13 mouse cellular contexts compared by ENCODE assay signal in the genomic region with DNA sequence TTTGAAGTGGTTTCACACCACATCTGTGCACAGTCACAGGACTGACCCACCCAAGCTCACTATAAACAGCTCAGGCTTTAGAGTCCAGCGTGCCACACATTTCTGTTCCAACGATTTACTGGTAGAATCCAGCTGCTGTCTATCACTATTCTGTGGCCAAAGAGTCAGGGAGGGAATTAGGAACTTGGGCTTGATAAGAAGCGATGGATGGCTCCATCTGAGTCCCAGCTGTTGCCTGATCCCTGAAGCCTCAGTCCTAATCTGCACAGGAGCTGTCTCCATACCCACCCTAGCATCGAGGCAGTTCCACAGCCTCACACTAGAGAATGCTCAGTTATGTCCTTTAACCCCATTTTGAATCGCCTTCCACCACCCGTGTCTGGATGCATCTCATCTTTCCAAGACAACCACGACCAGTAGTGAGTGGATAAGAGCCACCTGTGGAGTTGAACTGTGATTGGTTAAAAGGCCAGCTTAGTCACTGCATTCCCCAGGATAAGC.
DNase-seq lines count a peak whose midpoint lies in the region; ATAC-seq lines count a peak whose summit lies in the region.
"Had no signal": no experiment of that assay in that cellular context is flagged by ENCODE, and none has a peak within 500 bp of the region (broad histone marks: within the 10 kb centered on the region; RNA-seq: fewer than 3 reads in every experiment).

No protein-coding gene starts in this region.

- no peak overlapping the region for H3K27ac ChIP-seq in heart, embryonic 12.5 days (ENCODE audit: poor library complexity, severe bottlenecking)
- H3K27ac ChIP-seq in forebrain, embryonic 12.5 days = no peak overlapping the region
- H3K27ac ChIP-seq in forebrain, embryonic 10.5 days = no peak overlapping the region
- H3K27ac ChIP-seq: hindbrain, postnatal 0 days; midbrain, embryonic 12.5 days had no signal

- DNase-seq in heart, adult 18-20 months = peak; percentile 59 to 79
- peak; percentile 31 for DNase-seq in urinary bladder, postnatal 14 days (ENCODE audit: low spot score)
- DNase-seq in urinary bladder, adult 2 months (ENCODE audit: low spot score) = no peak
- DNase-seq in lung, postnatal 10 days = peak; percentile 49
- no peak for DNase-seq in spleen, adult 12 weeks (ENCODE audit: low spot score)
- DNase-seq in forebrain, embryonic 10.5 days (ENCODE audit: extremely low spot score, low spot score) = no peak
- DNase-seq: adrenal gland, postnatal 25 days; cerebellum, postnatal 36 days; gastrocnemius, postnatal 36 days had no signal

- no peaks in the 10 kb centered on the region for H3K27me3 ChIP-seq in heart, embryonic 12.5 days (replicated peaks)
- H3K27me3 ChIP-seq in forebrain, embryonic 12.5 days = no peaks in the 10 kb centered on the region
- H3K27me3 ChIP-seq in forebrain, embryonic 10.5 days (ENCODE audit: poor library complexity, severe bottlenecking) = no peaks in the 10 kb centered on the region
- H3K27me3 ChIP-seq: midbrain, embryonic 12.5 days had no signal

- no peaks in the 10 kb centered on the region for H3K4me1 ChIP-seq in heart, embryonic 12.5 days (replicated peaks)
- no peaks in the 10 kb centered on the region for H3K4me1 ChIP-seq in forebrain, embryonic 12.5 days
- no peaks in the 10 kb centered on the region for H3K4me1 ChIP-seq in forebrain, embryonic 10.5 days
- H3K4me1 ChIP-seq: midbrain, embryonic 12.5 days had no signal

- no peak overlapping the region for H3K9ac ChIP-seq in heart, embryonic 12.5 days
- H3K9ac ChIP-seq in forebrain, embryonic 12.5 days = no peak overlapping the region
- H3K9ac ChIP-seq: midbrain, embryonic 12.5 days had no signal

- WGBS in heart, embryonic 12.5 days = 38% methylated on average over 7 of the region's 7 CpGs
- WGBS in forebrain, embryonic 12.5 days = 74% methylated on average over 7 of the region's 7 CpGs
- WGBS in forebrain, embryonic 10.5 days = 81% methylated on average over 7 of the region's 7 CpGs

- H3K4me3 ChIP-seq in heart, embryonic 12.5 days = no peak overlapping the region
- no peak overlapping the region for H3K4me3 ChIP-seq in forebrain, embryonic 12.5 days (replicated peaks)
- H3K4me3 ChIP-seq in forebrain, embryonic 10.5 days = no peak overlapping the region
- H3K4me3 ChIP-seq: midbrain, embryonic 12.5 days had no signal

- H3K9me3 ChIP-seq in heart, embryonic 12.5 days (replicated peaks) = no peaks in the 10 kb centered on the region
- no peaks in the 10 kb centered on the region for H3K9me3 ChIP-seq in forebrain, embryonic 12.5 days
- no peaks in the 10 kb centered on the region for H3K9me3 ChIP-seq in forebrain, embryonic 10.5 days
- H3K9me3 ChIP-seq: midbrain, embryonic 12.5 days had no signal

- no peaks in the 10 kb centered on the region for H3K36me3 ChIP-seq in heart, embryonic 12.5 days
- H3K36me3 ChIP-seq in forebrain, embryonic 12.5 days (replicated peaks) = no peaks in the 10 kb centered on the region
- H3K36me3 ChIP-seq in forebrain, embryonic 10.5 days (replicated peaks) = no peaks in the 10 kb centered on the region
- H3K36me3 ChIP-seq: midbrain, embryonic 12.5 days had no signal

- H3K4me2 ChIP-seq in heart, embryonic 12.5 days = no peak overlapping the region
- H3K4me2 ChIP-seq in forebrain, embryonic 12.5 days = no peak overlapping the region
- H3K4me2 ChIP-seq: midbrain, embryonic 12.5 days had no signal

- ATAC-seq in heart, embryonic 12.5 days (ENCODE audit: insufficient number of reproducible peaks, low FRiP score) = no peak; the same call in 1 of the 2 replicates
- no peak for ATAC-seq in forebrain, embryonic 12.5 days (ENCODE audit: low FRiP score)
- ATAC-seq: hindbrain, postnatal 0 days had no signal

Comparison
In these comparisons a context has a peak if more than half of its experiments do, and no peak if none do; other contexts are left out.
1. DNase-seq: peak in heart, adult 18-20 months (2 of 2), urinary bladder, postnatal 14 days (single experiment) and lung, postnatal 10 days (single experiment); none in urinary bladder, adult 2 months (single experiment), spleen, adult 12 weeks (single experiment) and forebrain, embryonic 10.5 days (single experiment).